Mouse (Mus musculus): ENCODE measurements around the gene Birc7.

Gene Birc7

DNA sequence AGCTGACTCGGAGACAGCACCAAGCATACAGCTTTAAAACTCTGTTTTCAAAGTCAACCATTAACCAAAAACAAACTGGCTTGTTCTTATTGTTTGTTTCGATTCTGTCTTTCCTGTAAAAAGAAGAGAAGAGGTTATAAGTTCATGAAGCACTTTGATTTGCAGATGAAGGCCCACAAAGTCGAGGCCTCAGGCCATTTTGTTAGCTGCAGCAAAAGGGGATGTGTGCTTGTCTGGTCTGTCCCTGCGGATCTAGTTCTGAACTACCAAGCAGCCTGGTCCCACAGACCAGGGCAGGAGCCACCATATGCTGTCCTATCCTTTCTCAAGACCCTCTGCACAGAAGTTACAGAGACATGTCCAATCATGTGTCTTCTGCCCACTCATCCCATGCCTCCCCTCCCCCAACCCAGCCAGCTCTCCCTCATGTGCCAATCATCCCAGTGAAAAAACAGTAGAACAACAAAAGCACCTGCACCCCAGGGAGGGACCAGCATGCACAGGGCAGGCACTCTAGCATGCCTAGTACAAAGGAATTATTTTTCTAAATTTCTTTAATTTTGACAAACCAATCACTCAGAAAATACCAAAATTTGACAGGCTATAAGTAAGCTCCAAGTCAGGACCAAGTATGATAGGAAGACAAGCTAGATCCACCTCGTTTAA, 23.1 kb upstream of the Birc7 start:
- no peak for DNase-seq (ENCODE audit: low read depth)

DNA sequence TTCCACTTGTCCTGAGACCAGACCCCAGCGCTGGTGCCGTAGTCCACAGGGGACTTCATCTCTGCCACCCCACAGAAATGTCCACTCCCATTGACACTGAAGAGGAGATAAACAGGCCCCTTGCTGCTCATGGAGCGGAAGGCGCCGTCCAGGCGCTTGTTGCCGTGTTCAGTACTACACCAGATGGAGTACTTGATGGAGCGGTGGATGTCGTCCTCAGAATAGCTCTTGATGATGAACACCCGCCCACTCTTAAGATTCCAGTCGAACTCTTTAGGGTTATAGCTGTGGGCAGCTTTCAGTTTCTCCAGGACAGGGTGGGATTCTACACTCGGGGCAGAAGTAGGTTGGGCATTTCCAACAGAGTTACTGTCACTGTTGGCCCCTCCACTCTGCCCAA, 17.9 kb upstream of the Birc7 start:
- DNase-seq (ENCODE audit: low read depth): no peak

DNA sequence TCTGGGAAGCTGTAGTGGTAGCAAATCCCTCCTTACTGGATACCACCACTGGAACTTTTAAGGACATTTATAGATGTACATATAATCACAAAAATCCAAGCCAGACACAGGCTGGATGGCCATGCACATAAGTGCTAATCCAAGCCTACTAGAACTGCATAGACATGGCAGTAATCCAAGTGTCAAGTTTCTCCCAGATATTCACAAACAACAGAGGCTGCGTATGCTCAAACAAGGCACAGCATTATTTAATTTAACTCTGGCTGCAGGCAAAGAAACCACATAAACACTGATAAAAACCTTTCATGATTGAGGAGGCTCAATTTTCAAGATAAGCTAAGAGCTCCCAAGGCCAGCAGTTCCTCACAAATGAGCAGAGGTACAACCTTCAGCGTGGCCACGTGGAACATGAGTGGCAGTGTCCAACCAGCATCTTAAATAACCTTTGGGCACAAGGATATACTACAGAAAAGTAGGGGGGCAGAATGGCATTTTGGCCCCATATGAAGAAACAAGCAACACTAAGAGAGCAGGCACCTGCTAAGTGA, 12.9 kb upstream of the Birc7 start:
- no peak for DNase-seq (ENCODE audit: low read depth)

DNA sequence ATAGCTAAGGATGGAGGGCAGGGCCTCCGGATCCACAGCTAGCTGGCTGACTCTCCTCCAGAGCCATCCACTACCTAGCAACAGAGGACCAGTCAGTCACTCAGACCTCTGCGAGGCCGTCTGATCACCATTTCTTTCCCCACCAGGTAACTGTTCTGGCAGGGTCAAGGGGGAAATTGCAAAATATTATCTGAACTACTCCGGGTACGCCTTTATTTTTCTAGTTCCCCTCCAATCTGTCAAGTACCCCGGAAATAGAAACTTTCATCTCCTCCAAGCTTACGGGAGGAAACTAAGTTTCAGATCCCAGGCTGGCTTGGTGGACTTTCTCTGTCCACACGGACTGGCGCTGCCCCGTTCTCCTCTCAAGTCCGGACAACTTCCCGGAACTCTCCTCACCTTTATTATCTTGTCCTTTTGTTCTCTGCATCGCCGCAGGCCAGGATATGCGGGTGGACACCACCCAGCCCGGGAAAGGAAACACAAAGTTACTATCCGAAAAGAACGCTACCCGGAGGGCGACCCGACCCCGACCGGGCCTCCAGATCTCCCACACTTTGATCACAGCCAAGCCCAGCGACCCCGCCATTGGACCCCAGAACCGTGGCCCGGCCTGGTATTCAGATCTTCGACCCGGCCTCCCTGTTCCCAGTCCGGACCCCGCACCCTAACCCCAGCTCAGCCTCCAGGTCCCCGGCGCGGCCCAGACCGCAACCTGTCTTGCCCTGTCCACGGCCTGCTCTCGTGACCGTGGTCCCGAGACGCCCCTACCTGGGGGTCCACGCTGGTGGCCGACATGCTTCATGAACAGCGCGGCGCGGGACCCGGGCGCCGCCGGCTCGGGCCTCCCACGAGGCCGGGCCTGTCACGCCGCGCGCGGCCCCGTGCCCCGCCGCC, 8.7 kb upstream of the Birc7 start:
- no peak for DNase-seq (ENCODE audit: low read depth)

DNA sequence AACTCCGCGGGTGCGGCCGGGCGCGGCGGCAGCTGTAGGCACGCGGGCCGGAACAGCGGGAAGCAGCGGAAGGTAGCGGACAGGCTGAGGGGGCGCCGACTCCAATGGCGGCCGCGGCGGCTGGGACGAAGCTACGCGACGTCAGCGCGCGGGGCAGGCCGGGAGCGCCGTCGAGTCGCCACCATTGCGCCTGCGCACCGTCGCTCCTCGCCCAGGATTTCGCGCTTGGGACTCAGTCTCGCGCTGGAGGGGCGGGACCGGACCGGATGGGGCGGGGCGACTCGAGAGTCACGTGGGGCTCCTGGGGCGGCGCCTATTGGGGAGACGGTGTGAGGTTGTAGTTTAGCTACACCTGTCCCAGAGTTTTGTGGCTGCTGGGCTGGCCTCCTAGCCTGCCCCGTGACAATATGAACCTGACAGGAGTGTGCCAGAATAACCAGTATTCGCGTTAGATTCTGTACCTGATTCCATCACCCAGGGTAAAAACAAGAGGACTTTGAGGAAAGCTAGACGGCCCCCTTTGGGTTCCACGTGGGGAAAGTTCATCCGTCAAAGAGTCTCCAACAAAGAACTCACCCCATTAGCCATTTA, 7.9 kb upstream of the Birc7 start, which contains the start of gene Ythdf1:
Gene Ythdf1 (minus strand): TSS at position 140 of the 591 bp plus-strand sequence.
- DNase-seq (ENCODE audit: low read depth): peak; percentile 65

DNA sequence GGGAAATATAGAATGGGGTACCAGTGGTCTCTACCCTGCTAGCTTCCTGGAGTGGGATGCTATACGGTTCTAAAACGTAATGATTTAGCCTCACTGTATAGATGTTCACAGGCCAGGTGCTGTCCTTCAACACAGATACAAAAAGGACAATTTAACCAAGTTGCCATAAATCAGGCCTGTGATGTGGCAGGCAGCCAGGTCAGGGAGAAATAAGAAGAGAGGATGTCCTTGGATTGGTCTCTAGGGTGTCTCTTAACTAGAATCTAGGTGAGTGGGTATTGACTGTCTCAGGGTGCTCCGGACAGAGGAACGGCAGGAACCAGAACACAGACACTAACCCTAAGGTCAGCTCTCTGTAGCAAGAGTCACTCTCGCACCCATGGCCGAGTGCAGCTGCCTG, 6.1 kb upstream of the Birc7 start:
- DNase-seq (ENCODE audit: low read depth): no peak

DNA sequence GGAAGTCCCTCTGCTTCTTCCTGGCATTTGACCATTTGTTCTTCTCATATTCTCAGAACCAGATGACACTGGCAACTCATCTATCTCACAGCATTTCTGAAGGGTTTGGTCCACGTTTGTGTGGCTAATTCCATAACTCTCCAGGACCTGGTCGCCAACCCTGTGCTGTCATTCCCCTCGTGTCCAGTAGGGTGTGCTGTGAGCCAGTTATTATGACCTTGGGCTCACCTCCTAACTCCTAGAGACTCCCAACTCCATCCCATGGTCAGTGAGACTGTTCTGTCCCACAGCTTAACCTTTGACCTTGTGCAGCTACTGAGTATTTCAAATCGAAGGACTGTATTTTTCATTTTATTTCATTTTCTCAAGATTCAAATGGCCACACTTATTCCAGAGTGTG, 3.6 kb upstream of the Birc7 start:
- DNase-seq (ENCODE audit: low read depth): peak; percentile 27

DNA sequence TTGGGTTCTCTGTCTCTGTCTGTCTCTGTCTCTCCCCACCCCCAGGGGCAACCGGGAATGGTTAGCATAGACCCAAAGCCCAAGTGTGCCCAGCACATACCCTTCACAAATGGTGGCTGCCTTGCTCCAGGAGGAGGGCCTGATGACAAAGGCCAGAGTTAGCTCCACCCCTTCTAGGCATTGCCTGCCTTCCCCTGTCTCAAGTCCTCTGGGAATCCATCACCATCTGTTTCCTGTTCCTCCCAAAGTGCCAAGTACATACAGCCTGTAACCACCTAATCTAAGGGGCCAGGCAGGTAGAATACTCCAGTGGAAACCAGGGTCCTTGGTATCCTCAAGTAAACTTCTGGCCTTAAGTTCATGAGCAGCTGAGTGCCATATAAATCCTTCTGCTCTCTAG, 3.6 kb downstream of the Birc7 start:
- no peak for DNase-seq (ENCODE audit: low read depth)

DNA sequence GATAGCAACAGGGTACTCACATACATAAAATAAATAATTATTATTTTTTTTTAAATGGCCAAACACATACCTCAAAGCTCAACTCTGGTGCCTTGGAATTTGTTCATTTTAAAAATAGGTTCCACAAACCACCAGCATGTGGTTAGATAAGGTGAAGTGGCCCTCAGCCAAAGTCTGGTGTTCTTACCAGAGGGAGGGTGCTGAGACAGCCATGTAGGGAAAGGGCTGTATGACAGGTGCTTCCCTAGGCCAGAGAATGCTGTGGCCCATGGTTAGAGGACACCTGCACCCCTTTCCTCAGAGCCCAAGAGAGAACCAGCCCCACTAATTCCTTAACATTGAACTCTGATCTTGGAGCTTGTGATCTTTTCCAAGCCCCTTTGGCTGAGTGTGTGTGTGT, 11.4 kb downstream of the Birc7 start:
- DNase-seq (ENCODE audit: low read depth): no peak

DNA sequence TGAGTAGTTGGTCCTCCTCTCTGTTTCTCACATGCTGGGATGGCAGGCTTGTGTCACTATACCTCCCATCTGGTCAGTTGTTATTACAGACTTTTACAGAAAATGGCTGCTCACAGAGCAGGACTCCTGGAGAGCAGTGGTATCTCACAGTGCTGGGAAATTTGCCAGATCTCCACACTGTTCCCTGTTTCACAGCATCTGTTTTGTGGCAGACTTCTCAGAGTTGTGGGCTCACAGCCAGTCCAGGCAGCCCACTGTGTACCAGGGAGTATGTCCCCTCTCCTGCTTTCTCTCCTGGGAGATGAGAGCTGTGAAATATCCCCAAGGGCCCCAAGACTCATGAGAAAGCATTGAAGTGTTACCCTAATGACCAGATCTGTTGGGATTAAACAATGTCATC, 13.0 kb downstream of the Birc7 start:
- no peak for DNase-seq (ENCODE audit: low read depth)

DNA sequence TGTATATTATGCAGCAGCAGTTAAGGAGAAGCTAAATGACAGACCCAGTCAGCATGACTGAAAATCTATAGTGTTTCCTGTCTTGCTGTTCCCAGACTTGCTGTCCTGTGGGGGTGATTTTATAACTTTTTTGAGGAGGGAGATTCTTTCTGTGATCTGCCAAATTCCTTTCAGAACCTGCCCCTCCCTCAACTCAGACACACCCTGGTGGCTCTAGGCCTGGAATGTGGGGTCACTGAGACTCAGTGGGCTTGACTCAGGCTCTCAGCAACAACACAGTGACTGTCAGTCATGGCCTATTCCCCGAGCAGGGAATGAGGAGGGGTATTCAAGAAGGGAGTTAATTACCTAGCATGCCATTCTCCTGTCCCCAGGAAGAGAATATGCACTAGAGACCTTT, 21.1 kb downstream of the Birc7 start:
- no peak for DNase-seq (ENCODE audit: low read depth)

DNA sequence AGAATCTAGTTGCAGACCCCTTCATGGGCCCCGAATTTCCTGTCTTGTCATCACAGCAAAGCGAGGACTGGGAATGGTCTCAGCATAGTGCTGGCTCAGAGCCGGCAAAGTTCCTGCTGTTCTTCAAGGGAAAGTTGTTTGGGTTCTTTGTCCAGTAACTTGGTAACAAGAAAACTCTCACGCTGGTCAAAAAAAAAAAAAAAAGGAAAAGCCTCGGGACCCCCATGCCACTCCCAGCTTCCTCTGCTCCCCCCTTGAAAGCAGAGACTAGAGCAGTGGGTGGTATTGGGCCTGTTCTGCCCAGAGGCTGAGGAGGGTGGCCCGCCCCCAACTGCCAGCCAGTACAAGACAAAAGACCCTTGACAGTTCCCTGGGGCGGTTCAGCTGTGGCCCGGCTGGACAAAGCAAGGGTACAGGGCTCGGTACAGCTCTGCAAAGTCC, 23.9 kb downstream of the Birc7 start:
- DNase-seq (ENCODE audit: low read depth): no peak

DNA sequence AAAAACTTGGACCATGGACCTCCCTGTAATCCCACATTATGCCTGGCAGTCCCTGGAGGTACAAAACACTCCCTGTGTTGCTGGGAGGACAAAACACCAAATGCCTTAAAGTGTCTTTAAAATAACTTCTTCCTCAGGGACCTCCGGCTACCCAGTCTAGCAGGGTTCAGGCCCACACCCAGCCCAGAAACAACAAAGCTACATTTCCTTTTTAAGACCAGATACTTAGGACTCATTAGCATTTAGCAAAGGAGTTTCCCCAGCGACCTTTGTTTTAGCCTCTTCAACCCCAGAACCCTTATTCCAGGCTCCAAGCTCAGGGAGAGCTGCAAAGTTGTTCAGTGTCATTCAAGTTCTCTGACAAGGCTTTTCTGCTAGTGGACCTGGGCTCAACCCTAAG, 24.8 kb downstream of the Birc7 start:
- no peak for DNase-seq (ENCODE audit: low read depth)

DNA sequence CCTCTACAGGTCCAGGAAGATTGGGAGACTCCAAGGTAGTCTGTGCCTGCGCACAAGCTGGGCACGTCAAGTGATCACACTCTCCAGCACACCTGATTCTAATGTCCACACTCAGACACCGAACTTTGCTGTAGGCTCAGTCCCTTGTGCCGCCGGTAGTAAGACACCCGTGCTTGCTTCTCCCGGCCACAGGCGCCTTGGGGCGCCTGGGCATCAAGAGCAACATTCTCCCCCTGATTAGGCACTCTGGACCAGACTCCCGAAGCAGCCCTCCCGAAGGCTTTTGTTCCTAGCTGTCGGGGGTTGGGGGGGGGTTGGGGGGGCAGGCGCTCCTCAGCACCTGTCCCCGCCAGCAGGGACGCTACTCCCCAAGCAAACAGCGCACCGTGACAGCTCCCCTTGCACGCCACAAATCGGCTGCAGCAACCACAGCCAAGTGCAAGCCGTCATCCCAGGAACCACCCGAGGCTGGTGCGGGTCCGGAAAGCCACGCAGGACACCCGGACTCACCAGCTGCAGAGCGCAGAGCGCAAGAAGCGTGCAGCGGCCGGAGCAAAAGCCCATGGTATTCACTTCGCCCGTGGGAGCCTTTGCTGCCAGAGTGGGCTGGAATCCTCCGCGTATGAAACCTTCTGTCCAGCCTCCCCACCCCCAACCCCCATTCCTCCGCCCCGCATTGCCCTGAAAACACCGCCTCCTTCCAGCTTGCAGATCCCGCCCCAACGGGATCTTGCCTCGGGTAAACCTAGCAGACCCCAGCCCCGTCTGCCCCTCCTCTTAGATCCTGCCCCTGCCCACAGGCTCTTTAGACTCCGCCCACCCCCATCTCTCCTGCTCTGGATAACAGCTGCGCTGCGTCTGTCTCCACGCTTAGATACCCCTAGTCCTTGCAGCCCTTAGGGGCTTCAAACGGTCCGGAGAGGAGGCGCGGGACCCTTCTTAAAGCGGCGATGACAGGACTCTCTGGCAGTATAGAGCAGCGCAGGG, 25.5 kb downstream of the Birc7 start, which contains the start of gene Nkain4:
Gene Nkain4 (minus strand): TSS at position 639 of the 987 bp plus-strand sequence.
- no peak for DNase-seq (ENCODE audit: low read depth)

DNA sequence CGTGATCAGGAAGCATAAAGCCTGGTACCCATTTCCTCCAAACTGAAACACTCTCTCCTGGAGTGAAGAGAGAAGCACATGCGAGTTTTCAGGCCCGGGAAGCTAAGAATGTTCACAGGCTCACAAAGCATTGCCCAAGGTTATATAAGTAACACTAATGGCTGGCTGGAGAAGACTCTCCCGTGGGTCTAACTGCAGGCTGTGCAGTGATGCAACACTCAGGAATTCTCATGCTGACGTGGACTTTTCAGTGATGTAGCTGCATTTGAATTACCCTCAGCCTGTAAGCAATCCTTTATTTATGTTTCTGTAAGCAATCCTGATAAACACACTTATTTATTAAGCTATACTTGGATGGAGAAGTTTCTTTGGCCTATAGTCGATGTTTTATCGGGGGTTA, 30.8 kb downstream of the Birc7 start:
- no peak for DNase-seq (ENCODE audit: low read depth)

DNA sequence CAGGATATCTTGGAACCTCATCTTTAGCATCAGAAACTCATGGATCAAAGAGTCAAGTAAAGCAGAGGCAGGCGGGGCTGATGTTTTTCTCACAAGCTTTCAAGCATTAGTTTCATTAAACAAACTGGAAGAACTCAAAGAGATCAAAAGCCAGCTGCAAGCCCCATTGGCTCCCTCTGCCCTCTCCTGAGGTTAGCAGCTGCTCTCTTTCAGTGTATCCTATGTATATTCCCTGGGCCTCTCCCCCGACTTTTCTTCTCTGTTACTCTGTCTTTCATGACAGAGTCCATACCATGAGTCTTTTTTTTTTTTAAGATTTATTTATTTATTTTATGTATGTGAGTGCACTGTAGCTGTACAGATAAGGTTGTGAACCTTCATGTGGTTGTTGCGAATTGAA, 31.4 kb downstream of the Birc7 start:
- no peak for DNase-seq (ENCODE audit: low read depth)

DNA sequence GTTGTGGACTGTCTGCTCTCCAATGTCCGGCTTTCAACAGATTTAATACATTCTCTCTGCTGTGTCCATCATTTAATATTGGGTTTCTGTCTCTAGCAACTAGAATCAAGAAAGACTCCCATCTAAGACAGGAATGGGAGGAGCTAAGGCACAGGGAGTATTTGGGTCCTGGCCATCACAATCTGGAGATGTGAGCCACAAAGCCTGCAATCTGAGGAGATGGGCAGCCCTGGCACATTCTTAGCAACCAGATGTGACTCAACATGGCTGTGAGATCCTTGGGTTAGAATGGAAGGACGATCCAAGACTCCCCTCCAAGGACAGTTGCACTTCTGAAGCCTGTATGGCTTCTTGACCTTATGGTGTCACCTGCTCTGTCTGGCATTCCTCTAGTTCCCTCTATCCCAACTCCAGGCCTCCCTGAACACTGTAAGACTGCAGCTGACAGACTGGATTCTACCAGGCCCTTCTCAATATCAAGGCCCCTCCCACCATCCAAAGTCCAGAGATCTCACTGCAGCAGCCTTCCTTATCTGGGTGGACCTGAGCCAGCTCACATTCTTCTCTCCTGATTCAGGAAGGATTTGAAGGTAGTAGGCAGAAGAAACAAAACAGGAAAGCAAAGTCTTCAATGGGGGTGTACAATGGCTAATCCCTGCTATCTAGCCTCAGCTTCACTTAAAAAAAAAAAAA, 33.9 kb downstream of the Birc7 start:
- no peak for DNase-seq (ENCODE audit: low read depth)

DNA sequence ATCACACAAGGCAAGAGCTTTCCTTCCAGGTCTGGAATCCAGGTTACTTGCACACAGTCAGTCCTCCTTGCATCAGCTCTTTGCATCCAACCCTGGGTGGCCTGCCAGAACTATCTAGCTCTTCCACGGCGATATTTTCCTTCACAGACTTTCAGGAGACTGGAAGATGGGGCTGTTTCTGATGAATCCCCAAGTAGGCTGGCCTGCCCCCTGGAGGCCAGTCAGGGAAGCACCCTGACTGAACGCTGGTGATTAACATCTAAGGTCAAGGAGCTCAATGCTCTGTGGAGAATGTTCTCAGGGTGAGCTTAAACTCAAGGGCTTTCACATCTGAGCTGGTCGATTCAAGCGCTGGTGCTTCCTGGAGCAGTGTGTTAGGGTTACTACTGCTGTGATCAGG, 35.1 kb downstream of the Birc7 start:
- peak; percentile 48 for DNase-seq (ENCODE audit: low read depth)

DNA sequence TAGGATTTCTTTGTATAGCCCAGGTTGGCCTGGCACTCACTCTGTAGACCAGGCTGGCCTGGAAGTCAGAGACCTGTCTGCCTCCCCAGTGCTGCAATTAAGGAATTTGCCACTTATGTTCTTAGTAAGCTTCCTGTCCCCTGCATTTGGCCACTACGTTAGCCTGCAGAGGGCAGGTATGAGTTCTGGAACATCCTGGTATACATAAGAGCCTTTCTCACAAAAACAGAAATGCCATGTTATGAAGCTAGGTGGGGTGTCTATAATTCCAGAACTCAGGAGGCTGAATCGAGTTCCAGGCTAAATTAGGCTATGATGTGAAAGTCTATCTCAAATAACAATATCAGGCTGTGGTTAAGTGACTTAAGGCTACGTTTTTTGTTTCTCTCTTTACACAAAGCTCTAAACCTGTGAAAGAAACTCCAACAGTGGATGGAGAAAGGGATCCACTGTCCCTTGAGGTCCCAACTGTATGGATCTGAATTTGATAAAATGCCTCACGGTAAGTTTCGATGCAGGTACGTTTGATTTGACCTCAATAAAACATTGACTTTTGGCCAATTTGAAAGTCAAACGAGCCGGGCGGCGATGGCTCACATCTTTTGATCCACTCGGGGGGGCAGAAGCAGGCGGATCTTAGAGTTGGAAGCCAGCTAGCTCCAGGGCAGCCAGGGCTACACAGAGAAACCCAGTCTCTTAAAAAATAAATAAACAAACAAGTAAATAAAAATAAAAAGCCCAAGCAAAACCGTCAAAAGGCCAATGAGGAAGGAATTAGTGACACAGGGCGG, 37.5 kb downstream of the Birc7 start:
- peak; percentile 35 for DNase-seq (ENCODE audit: low read depth)

Data from fibroblast of lung, adult 2 months (primary cell).